Mouse (Mus musculus): Measurements from ENCODE around the gene Nkain4.

DNA sequence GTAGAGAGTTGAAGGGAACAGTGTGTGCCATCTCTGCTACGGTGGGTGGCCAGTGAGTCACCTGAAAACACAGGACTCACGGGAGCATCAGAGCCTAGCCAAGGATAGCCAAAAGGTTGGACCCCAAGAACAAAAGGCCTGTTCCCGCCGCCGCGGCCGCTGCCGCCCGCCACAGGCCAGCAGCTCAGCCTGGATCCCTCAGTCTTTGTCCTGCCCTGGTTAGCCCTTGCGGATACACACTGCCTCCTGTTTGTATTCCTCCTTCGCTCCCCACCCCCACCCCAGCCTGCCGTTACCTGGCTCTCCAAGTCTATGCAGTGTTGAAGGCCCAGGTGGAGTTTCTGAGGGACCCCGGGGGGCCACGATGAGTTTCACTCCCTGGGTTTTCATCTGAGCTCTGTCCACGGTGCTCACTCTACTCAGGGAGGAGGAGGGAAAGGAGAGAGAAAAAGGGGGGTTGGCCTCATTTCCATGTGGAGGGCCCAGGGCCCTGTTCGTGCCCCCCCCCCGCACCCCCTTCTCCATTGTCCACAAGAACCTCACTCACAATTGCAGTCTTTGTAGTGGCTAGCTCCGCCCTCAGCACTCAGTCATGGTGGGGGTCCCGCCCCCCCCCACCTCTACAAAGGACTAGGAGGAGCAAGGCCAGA lies 65.1 kb downstream of the Nkain4 start:
- TF ChIP-seq CTCF (IDR thresholded peaks at IDR 0.05; ENCODE audit: insufficient read depth, low read length), result no peak
- TF ChIP-seq POLR2A (IDR thresholded peaks at IDR 0.05; ENCODE audit: borderline replicate concordance, extremely low read depth, low read depth, low read length), result no peak
